Mouse (Mus musculus) induced T-regulatory cell, adult 2 months (primary cell): ENCODE measurements around the gene Wnt5b.

ENCODE experiments used
- DNase-seq: peaks from one replicate; pipeline ENCODE4 v3.0.0-alpha.2; 2012; ENCODE audit warnings: low read depth

Wnt5b gene

DNA sequence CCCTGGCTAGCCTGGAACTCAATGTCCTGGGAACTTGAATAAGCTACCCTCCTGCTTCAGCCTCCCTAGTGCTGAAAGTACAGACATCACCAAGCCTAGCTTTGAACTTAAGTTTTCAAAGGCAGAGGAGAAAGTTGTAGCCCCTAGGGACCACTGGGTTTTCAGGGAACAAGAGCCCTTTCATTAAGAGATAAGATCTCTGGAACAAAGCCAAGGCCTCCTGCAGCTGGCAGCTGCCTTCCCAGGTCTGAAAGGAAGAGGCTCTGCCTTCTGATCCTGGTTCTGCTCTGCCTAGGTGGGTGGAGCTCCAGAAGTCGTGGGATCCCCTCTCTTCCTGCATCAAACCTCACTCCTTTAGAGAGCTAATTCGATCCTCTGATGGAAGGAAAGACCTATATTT lies 58.7 kb downstream of the Wnt5b start:
- no peak for DNase-seq

DNA sequence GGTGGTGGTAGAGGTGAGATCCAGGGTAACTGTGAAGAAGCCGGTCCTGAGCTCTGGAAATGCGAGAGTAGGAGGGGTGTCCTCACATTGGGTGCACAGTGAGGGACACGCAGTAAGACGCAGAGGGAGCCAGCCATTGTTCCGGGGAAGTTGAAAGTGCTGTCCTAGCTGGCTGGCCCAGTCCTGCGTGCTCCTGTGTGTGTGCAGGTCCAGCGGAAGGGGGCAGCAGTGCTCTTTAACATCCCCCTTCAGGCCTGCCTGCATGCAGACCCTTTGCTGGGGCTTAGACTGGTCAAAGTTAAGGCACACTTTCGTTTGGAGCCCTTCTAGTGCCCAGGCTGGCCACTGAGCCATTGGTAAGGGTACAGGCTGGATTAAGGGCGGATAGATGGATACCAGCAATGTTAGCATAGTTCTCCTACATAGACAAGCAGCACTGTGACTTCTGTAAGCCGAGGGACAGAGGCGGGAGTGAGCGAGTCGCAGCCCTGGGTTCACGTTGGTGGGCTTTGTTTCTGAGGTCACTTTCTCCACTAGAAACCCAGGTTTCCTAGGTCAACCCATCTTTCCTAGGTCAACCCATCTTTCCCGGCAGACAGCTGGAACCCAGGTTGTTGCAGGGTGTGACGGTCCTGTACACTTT lies 61.1 kb downstream of the Wnt5b start:
- DNase-seq = no peak

DNA sequence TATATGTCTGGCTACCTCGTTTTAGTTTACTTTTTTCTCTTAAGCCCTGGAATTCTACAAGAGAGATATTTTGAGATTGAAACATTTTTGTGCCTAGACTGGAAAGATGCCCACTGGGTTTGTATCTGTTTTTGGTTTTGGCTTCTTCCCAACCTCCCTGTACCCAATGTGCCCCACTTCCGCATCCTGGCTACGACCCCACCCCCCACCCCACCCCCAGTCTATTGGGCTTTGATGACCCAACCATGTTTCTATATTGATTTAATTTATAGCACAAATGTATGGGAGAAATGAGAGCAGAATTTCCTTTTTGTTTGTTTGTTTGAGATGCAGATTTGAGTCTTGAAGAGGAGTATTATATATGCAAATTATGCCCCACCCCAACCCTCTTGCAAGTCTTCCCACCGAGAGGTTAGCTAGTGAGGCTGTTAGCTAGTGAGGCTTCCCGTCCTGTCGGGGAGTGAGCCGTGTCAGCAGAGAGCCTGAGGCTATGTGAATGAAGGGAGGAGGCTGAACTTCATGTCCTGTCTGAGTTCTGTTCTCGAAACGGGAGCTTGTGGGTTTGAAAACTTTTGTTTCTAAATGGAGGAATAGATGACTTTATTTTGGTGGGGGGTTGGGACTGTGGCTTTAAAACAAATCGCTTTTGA lies 62.3 kb downstream of the Wnt5b start:
- peak; percentile 64 for DNase-seq

DNA sequence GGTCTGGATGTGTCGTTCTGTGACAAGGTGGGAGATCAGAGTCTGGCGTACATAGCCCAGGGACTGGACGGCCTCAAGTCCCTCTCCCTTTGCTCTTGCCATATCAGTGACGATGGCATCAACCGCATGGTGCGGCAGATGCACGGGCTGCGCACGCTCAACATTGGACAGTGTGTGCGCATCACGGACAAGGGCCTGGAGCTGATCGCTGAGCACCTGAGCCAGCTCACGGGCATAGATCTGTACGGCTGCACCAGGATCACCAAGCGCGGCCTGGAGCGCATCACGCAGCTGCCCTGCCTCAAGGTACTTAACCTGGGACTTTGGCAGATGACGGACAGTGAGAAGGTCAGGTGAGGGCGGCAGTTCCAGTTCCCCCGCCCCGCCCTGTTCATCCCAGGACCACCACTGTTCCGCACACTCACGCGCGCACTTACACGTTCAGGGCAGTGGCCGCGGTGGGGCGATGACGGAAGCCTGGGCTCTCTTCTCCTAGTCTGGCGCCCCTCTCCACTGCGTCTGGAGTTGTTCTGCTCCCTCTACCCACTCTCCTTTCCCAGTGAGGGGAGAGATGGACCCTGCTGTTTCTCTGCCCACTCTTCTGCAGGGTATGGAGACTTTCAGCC lies 63.3 kb downstream of the Wnt5b start:
- peak; percentile 56 for DNase-seq

DNA sequence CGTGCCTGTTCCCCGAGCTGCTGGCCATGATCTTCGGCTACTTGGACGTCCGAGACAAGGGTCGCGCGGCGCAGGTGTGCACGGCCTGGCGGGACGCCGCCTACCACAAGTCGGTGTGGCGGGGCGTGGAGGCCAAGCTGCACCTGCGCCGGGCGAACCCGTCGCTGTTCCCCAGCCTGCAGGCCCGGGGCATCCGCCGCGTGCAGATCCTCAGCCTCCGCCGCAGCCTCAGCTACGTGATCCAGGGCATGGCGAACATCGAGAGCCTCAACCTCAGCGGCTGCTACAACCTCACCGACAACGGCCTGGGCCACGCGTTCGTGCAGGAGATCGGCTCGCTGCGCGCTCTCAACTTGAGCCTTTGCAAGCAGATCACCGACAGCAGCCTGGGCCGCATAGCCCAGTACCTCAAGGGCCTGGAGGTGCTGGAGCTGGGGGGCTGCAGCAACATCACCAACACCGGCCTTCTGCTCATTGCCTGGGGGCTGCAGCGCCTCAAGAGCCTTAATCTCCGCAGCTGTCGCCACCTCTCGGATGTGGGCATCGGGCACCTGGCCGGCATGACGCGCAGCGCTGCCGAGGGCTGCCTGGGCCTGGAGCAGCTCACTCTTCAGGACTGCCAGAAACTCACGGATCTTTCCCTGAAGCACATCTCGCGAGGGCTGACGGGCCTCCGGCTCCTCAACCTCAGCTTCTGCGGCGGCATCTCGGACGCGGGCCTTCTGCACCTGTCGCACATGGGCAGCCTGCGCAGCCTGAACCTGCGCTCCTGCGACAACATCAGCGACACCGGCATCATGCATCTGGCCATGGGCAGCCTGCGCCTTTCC lies 64.1 kb downstream of the Wnt5b start:
- DNase-seq = peak; percentile 80

DNA sequence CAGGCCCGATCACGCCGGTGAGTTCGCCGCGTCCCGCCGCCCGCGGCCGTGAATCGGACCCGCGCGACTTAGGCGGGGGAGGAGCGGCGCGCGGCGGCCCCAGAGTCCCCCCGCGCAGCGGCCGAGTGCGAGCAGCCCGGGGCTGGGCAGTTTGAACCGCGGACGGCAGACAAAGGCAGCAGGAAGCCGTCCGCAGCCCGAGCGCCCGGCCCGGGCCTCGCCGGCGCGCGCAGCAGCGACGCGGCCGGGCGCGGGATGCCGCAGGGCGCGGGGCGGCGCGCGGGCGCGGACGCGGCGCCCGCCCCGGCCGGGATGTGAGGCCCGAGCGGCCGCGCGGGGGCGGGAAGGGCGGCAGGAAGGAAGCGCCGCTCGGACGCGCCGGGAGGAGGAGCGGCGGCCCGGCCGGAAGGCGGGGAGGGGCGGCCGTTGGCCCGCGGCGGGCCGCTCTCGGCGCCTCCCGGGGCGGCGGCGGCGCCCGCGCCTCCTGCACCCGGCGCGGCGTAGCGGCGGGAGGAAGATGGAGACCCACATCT lies 64.7 kb downstream of the Wnt5b start, which contains the start of gene Fbxl14:
Gene Fbxl14 (plus strand): TSS at position 326 of the 533 bp plus-strand sequence.
- no peak for DNase-seq

DNA sequence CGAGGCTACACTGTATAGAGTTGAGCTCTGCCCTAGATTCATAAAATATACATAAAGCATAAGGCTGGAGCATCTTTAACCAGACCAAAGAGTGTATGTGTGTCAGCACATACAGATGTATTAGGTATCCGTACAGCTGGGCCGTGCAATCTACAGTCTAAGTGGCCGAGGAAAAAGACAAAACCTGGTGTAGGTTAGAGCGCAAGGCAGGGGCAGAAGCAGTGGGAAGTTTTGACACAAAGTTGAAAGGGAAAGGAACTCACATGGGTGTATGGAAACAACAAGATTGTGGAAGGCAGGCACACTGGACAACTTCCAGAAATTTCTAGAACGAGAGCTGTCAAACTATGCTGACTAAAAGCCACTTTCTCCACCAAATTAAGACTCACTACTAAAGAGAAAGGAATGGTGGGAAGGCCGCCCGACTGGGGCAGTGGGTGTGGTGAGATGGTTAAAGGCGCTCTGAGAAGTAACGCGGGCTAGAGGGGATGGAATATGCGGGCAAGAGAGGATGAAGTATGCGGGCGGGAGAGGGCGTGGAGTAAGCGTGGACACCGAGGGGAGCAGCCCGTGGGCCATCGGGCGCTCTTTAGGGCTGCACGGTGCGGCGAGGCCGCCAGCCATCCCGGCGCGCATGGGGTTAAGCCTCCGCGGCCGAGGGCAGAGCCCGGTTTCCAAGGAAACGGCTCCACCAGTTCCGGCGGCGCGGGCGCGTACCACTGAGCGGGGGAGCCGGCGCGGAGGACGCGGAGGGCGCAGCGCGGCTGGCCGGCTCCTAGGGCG lies 65.4 kb downstream of the Wnt5b start:
- peak; percentile 88 for DNase-seq

DNA sequence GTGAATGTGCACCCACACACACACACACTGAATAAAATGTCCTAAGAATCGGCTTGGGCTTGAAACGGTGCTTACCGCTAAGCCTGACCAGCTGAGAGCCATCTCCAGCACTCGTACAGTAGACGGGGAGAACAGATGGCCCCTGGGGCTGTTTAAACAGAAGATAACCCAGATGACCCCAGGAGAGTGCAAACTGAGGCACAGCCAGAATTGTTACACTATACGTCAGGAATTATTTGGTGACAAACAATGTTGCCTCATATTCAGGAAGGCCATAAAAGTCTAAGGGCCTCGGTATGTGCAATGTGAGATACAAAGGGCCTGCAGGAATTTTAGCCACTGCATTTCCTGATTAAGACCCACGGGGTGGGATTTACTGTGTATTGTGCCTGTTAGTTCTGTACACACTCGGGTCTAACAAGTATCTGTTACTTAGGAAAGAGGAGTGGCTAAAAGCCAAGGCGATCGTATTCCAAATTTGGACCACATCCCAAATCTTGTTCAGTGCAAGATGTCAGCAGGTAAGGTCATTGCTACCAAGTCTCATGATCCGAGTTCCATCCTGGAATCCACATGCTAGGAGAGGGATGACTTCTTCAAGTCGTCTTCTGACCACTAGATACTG lies 66.3 kb downstream of the Wnt5b start:
- no peak for DNase-seq

DNA sequence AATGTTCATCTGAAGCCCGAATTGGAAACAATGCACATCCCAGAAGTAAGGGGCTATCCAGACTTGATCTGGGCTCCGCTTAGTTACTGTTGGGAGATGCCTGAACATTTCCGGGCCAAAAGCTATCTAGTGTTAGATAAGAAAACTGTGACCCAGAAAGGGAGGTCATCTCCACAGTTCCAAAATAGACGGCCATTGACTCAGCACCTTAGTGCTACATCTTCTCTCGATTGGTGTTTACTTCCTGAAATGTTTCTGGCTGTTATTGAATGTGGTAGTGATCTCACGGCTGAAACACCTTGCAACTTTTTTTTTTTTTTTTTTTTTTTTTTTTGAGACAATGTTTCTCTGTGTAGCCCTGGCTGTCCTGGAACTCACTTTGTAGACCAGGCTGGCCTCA lies 68.2 kb downstream of the Wnt5b start:
- DNase-seq = no peak

DNA sequence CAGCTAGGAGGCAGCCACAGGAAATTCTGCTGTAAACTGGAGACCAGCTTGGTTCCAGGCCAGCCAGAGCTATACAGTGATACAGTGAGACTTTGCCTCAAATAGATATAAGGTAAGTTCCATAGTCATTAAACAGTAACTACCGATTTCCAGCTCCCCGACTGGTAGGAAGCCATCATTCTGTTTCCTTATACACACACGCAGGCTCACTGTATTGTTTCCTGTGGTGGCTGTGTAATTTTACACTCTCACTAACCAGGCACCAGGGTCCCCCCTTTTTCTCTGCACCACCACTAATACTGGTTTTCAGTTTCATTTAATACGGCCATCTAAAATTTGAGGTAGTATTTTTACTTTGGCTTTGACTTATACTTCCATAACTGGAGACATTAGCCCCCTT lies 70.2 kb downstream of the Wnt5b start:
- DNase-seq = no peak

DNA sequence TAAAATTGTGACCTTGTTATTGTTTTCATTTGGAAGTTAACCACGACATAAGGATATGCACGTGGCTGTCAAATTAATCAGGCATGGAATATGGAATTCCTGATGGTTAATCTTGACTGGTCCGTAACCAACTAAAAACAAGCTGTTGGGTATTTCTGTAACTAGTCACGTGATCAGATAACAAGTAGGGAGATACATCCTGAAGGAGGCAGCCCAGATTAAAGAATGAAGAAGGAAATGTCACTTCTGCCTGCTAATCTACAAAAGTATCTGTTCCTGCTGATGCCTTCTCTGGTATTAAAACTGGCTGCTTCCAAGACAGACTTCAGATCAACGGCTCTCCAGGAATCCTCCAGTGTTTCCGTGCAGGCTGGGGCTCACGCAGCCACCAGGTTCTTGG lies 70.7 kb downstream of the Wnt5b start:
- DNase-seq = no peak

DNA sequence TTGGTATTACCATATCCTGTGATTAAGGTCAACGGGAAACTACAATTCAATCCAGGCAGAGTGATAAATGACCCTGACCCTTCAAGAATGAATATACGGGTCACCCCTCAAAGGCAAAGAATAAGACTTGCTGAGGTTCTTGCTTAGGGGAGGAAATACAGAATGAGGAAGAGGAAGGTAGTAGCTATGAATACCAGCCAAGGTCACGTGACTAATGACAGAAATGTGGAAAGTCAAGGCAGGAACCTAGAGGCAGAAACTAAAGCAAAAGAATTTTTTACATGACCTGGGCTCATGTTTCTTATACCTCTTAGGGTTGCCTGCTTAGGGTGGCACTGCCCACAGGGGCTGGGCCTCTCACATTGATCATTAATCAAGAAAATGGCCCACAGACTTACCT lies 71.4 kb downstream of the Wnt5b start:
- DNase-seq = no peak

DNA sequence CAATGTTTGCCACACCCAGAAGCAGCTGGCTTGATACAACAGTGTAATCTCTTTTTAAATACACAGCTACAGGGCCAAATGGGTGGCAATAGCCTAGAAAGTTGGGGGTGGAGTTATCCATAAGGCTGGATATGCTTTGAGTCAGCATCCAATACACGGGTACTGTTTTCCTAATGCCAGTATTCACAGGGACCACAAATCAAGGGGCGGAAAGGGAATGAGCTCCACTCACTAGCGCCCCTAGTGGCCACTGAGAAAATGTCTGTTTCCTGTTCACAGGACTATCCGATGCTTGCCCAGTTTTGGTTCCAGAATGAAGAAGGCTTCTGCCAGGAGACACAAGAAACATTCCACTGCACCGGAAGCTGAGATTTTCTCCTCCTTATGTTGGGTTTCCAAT lies 72.0 kb downstream of the Wnt5b start:
- DNase-seq = peak; percentile 81

DNA sequence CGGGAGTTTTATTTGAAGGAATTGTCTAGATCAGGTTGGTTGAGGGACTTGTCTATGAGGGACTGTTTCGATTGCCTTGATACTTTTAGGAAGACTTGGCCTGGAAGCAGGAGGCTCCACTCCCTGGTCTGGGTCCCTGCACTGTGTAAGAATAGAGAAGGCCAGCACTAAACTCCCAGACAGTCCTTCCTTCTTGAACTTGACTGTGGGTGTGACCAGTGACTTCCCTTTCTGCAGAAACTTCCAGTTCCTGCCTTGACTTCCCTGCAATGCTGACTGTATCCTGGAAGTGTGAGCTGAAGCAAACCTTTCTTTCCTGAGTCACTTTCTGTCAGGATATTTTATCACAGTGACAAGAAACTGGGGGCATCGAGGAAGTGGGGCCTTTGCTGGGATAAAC lies 73.4 kb downstream of the Wnt5b start:
- DNase-seq = no peak

DNA sequence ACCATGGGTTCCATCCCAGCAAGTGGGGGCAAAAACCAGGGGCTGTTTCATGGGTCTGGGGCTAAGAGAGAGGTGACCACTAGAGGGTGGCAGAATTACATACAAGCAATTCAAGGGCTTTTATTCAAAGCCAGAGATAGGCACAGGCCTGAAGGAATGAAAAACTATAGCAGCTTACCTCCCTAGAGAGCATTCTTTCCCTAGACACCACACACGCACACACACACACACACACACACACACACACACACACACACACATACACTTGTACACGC lies 76.4 kb downstream of the Wnt5b start:
- no peak for DNase-seq

DNA sequence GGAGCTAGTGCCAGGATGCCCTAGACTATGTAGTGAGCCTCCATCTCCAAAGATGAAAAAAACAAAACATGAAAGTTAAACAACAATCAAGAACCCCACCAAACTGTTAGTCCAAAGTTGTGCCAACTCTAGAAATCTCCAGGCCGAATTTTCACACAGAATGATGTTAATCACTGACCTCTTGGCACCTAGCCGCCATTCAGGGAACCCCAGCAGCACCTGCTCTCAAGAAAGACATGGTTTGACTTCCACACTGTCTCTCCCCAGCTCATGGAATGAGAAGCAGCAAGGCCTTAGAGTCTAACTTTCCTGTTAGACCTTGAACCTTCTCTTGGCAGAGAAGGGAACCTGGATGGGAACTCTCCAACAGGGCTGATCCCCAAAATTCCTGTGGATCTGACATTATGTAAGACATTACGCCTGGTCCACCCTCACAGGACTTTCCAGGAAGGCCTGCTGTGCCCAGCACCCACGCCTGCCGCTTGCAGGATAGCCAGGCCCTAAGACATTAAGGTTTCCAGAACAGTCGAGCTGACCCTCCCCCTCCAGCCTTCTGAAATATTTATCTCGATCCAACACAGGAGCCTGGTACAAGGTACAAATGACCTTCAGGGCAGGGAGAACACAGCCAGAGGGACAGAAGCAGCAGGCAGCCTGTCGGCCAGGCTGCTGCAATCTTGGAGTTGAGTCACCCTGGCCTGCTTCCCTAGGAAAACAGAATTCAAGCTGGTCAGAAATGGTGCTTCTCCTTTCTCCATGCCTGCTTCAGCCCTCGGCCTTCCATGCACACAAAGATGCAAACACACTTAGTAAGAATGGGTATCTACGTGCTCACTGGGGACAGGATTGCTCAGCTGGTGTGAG lies 77.0 kb downstream of the Wnt5b start:
- DNase-seq = no peak

DNA sequence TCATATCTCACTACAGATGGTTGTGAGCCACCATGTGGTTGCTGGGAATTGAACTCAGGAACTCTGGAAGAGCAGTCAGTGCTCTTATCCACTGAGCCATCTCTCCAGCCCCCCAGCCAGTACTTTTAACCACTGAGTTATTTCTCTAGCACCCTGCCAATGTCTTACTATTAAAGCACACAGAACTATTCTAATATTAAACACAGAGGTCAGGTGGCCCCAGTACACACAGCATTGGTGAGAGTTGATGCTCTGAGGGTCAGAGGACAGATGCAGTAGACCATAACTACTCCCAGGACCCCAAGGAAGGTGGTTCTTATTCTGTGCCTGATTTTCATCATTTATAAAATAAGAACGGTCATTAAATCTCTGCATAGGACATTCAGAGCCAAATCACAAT lies 78.0 kb downstream of the Wnt5b start:
- DNase-seq = no peak

DNA sequence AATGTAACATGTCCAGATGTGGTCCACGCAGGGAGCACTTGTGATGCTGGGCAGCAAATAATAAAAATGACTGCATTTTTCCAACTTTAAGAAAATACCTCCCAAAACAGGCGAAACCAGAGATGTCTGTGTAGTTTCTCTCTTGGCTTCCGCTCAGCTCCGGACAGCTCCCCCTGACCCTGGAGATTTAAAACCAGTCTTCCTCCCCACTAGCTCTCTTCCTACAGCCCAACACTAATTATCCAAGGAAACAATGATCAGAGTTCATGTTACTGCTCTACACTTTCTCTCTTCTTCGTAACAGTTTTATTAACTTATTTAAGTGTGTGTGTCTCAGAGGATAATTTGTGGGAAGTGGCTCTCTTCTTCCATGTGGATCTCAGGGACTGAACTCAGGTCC lies 83.8 kb downstream of the Wnt5b start:
- DNase-seq = no peak

DNA sequence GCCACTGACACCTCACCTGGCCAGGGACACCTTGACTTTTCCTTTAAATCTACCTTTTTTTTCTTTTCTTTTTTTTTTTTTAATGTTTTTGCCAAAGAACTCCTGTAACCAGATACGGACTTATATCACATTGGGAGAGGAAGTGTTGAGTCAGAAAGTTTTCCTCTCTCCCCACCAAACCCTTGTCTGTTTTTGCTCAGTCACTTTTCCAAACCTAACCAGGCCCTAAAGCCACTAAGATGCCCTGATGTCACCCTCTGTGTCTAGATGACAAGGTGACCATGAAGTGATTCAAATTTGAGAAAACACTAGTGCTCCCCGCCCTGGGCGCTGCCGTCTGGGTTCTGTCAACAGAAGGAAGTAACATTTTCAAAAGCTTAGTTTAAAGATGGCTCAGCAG lies 85.1 kb downstream of the Wnt5b start:
- DNase-seq = no peak

DNA sequence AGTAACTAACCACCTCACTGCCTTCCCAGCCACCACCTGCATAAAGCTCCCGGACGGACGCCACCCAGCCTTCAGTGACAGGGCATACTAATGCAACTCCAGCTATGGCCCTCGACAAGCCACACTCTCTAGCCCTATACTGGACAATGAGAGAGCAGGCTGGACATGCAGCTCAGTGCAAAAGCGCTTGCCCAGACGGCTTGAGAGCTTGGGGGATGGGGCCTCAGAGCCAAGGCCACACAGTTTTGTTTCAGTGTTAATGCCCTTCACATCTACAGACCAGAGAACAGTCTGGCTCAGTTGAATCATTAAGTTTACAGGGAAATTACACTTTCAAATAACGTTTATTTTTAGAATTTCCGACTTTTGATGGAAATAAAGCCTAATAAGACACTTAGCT lies 86.0 kb downstream of the Wnt5b start:
- no peak for DNase-seq
